7 mouse cellular contexts compared by ENCODE assay signal in the genomic region with DNA sequence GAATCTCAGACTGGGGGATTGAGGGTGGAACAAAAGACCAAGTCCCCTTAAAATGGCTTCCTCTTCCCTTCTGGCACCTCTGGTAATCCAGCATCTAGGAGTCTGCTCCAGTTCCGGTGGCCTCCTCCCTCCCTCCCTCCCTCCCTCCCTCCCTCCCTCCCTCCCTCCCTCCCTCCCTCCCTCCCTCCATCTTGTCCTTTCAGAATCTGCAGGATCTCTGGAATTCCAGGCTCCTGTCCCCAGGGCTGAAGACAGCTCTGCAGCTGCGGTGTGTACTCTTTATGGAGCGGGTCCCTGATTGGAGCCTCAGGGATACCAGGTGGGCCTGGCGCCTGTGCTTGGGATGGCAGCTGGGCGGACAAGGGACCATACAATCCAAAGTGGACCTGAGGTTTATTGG. TPM values are rescaled to one million over a fixed set of nuclear protein-coding genes. Genes with fewer than 3 reads are reported as not detected.
A peak's percentile ranks its signal among the peaks of the same experiment; 100 is the strongest.
DNase-seq lines count a peak whose midpoint lies in the region; ATAC-seq lines count a peak whose summit lies in the region.

No protein-coding gene starts in this region.

- peaks cover 31% of the 10 kb centered on the region for H3K4me1 ChIP-seq in neural tube, embryonic 11.5 days (ENCODE audit: control insufficient read depth, insufficient read depth, low read length)
- H3K4me1 ChIP-seq in limb, embryonic 13.5 days: peaks cover 49% of the 10 kb centered on the region

- no peak overlapping the region; the same call in 1 of the 2 replicates for H3K4me2 ChIP-seq in neural tube, embryonic 11.5 days (ENCODE audit: low read depth)
- peak overlapping the region; percentile 66; the same call in 1 of the 2 replicates for H3K4me2 ChIP-seq in limb, embryonic 13.5 days (replicated peaks)

- H3K9ac ChIP-seq in neural tube, embryonic 11.5 days (ENCODE audit: low read length): peak overlapping the region; percentile 57; the same call in 1 of the 2 replicates
- no peak overlapping the region for H3K9ac ChIP-seq in limb, embryonic 13.5 days

- H3K27me3 ChIP-seq in neural tube, embryonic 11.5 days (ENCODE audit: control insufficient read depth, insufficient read depth, low read length): no peaks in the 10 kb centered on the region
- H3K27me3 ChIP-seq in limb, embryonic 13.5 days: no peaks in the 10 kb centered on the region

- ATAC-seq in neural tube, embryonic 11.5 days (ENCODE audit: insufficient read depth, low FRiP score, low TSS enrichment): no peak
- ATAC-seq in erythroid progenitor cell, adult 5-6 weeks (replicated peaks; ENCODE audit: low FRiP score, poor library complexity, severe bottlenecking): peak; percentile 31
- no peak for ATAC-seq in limb, embryonic 13.5 days (ENCODE audit: low FRiP score, low read depth)

- no peak overlapping the region for H3K4me3 ChIP-seq in neural tube, embryonic 11.5 days (ENCODE audit: low read depth, low read length)
- no peak overlapping the region for H3K4me3 ChIP-seq in limb, embryonic 13.5 days

- WGBS in neural tube, embryonic 11.5 days: 56% methylated on average over 5 of the region's 5 CpGs
- 67% methylated on average over 4 of the region's 5 CpGs for WGBS in limb, embryonic 13.5 days

- H3K36me3 ChIP-seq in neural tube, embryonic 11.5 days (ENCODE audit: control insufficient read depth, insufficient read depth, low read length): peaks cover 10% of the 10 kb centered on the region
- peaks cover 62% of the 10 kb centered on the region for H3K36me3 ChIP-seq in limb, embryonic 13.5 days

- no peaks in the 10 kb centered on the region for H3K9me3 ChIP-seq in neural tube, embryonic 11.5 days (ENCODE audit: control insufficient read depth, low read length)
- no peaks in the 10 kb centered on the region for H3K9me3 ChIP-seq in limb, embryonic 13.5 days

- peak overlapping the region; percentile 83 for H3K27ac ChIP-seq in neural tube, embryonic 11.5 days (ENCODE audit: low read depth, low read length)
- peak overlapping the region; percentile 85 for H3K27ac ChIP-seq in limb, embryonic 13.5 days

- no peak for DNase-seq in neural tube, embryonic 11.5 days (ENCODE audit: low spot score)
- DNase-seq in neural tube, embryonic 10.5 days (ENCODE audit: extremely low spot score, low spot score): no peak
- peak; percentile 40 for DNase-seq in testis, postnatal 14 days (ENCODE audit: low spot score)
- DNase-seq in frontal cortex, postnatal 36 days (ENCODE audit: low spot score in 2 of 2): no peak
- DNase-seq in adipocyte (ENCODE audit: low spot score): no peak

RNA-seq across cellular contexts. Expression of a gene that starts 1.6 kb away (rescaled TPM):
- 5,316 and 5,449 TPM in 2 replicates for polyA plus RNA-seq in neural tube, embryonic 11.5 days (2014; fragmentation: Nextera tagmentation; extraction: Ambion mirVana)
- total RNA-seq in erythroid progenitor cell, adult 5-6 weeks (2015; ENCODE audit: low replicate concordance): 2,156 and 2,353 TPM in 2 replicates
- total RNA-seq in erythroid progenitor cell, adult 5-6 weeks (2017; ENCODE audit: low replicate concordance): 950 and 960 TPM in 2 replicates
- 5,430 and 5,479 TPM in 2 replicates for polyA plus RNA-seq in limb, embryonic 13.5 days (2015; fragmentation: Nextera tagmentation; extraction: Ambion mirVana)

RNA-seq across cellular contexts. Expression of a gene that starts 5.4 kb away (rescaled TPM):
- 193 and 206 TPM in 2 replicates for polyA plus RNA-seq in neural tube, embryonic 11.5 days (2014; fragmentation: Nextera tagmentation; extraction: Ambion mirVana)
- 10.1 and 43.6 TPM in 2 replicates for total RNA-seq in erythroid progenitor cell, adult 5-6 weeks (2015; ENCODE audit: low replicate concordance)
- total RNA-seq in erythroid progenitor cell, adult 5-6 weeks (2017; ENCODE audit: low replicate concordance): 10.3 and 15.9 TPM in 2 replicates
- polyA plus RNA-seq in limb, embryonic 13.5 days (2015; fragmentation: Nextera tagmentation; extraction: Ambion mirVana): 167 and 170 TPM in 2 replicates

RNA-seq across cellular contexts. Expression of a gene that starts 20.4 kb away (rescaled TPM):
- polyA plus RNA-seq in neural tube, embryonic 11.5 days (2014; fragmentation: Nextera tagmentation; extraction: Ambion mirVana): 0.26 and 0.57 TPM in 2 replicates
- 0.84 TPM in 1 of 2 replicates, not detected in the other for total RNA-seq in erythroid progenitor cell, adult 5-6 weeks (2015; ENCODE audit: low replicate concordance)
- not detected in 2 replicates for total RNA-seq in erythroid progenitor cell, adult 5-6 weeks (2017; ENCODE audit: low replicate concordance)
- 1.0 and 1.2 TPM in 2 replicates for polyA plus RNA-seq in limb, embryonic 13.5 days (2015; fragmentation: Nextera tagmentation; extraction: Ambion mirVana)

RNA-seq across cellular contexts. Expression of a gene that starts 23.4 kb away (rescaled TPM):
- polyA plus RNA-seq in neural tube, embryonic 11.5 days (2014; fragmentation: Nextera tagmentation; extraction: Ambion mirVana): 165 and 172 TPM in 2 replicates
- total RNA-seq in erythroid progenitor cell, adult 5-6 weeks (2015; ENCODE audit: low replicate concordance): 39.0 and 53.3 TPM in 2 replicates
- total RNA-seq in erythroid progenitor cell, adult 5-6 weeks (2017; ENCODE audit: low replicate concordance): 22.6 and 28.8 TPM in 2 replicates
- 142 and 144 TPM in 2 replicates for polyA plus RNA-seq in limb, embryonic 13.5 days (2015; fragmentation: Nextera tagmentation; extraction: Ambion mirVana)

RNA-seq across cellular contexts. Expression of a gene that starts 25.3 kb away (rescaled TPM):
- polyA plus RNA-seq in neural tube, embryonic 11.5 days (2014; fragmentation: Nextera tagmentation; extraction: Ambion mirVana): not detected in 2 replicates
- total RNA-seq in erythroid progenitor cell, adult 5-6 weeks (2015; ENCODE audit: low replicate concordance): not detected in 2 replicates
- total RNA-seq in erythroid progenitor cell, adult 5-6 weeks (2017; ENCODE audit: low replicate concordance): 4.9 TPM in 1 of 2 replicates, not detected in the other
- not detected in 2 replicates for polyA plus RNA-seq in limb, embryonic 13.5 days (2015; fragmentation: Nextera tagmentation; extraction: Ambion mirVana)
